Mouse (Mus musculus) heart, adult 9 months (tissue): ENCODE results near the gene Ptms.

Experiments used
- DNase-seq, 2 experiments: peaks; one replicate each; pipeline ENCODE4 v3.0.0; 2022; ENCODE audit warnings: low spot score in 2 of 2

Gene Ptms

GRCm38 (mm10) chr6:124919695-124920317 lies at the start of gene Ptms:
Gene Ptms (minus strand): TSS chr6:124920103.
- peak; percentile 96 to 97 for DNase-seq

DNA sequence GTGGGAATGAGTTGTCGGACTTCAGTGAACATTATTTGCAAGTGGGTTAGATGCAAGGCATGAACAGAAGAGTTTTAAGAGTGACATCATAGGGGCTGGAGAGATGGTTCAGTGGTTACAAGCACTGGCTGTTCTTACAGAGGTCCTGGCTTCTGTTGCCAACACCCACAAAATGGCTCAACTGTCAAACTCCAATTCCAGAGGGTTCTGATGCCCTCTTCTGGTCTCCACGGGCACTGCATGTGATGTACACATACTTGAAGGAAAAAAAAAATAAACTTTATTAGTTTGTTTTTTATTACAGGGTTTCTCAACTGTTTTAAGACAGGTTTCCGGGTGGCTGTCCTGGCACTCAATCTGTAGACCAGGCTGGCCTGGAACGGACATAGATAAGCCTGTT lies 47.9 kb upstream of the Ptms start:
- peak in 1 of 2 experiments; percentile 15 for DNase-seq

- no peak for DNase-seq
These were observed 46.7 kb upstream of the Ptms start for GRCm38 (mm10) chr6:124966466-124967118.

- no peak for DNase-seq
These were observed 45.8 kb upstream of the Ptms start for GRCm38 (mm10) chr6:124965747-124966146.

- peak; percentile 93 to 95 for DNase-seq
These were observed 45.3 kb upstream of the Ptms start, which contains the start of gene Cops7a for GRCm38 (mm10) chr6:124965088-124965719. Gene Cops7a (minus strand): TSS chr6:124965538.

- DNase-seq = no peak
These were observed 44.7 kb upstream of the Ptms start for GRCm38 (mm10) chr6:124964638-124965037.

GRCm38 (mm10) chr6:124961021-124961420 lies 41.1 kb upstream of the Ptms start:
- DNase-seq = no peak

DNA sequence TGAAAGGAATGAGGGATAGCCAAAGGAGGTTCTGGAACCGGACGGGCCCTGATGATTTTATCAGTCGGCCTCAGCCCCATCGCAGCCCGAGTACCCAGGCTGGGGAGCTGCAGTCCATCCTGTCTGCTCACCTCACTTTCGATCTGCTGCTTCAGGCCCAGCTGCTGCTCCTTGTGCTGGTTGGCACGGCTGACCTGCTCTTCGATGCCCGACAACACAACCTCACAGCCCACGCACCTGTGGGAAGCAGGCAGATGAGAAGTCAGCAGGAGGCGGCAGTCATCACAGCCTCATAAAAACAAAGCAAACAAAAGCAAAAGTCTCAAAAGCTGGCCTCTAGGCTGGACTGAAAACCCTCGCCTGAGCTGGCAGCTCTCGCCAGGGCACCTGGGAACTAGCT lies 40.1 kb upstream of the Ptms start:
- no peak for DNase-seq

- DNase-seq = no peak
These were observed 38.2 kb upstream of the Ptms start for GRCm38 (mm10) chr6:124958127-124958526.

- no peak for DNase-seq
These were observed 35.3 kb upstream of the Ptms start for GRCm38 (mm10) chr6:124955212-124955611.

DNA sequence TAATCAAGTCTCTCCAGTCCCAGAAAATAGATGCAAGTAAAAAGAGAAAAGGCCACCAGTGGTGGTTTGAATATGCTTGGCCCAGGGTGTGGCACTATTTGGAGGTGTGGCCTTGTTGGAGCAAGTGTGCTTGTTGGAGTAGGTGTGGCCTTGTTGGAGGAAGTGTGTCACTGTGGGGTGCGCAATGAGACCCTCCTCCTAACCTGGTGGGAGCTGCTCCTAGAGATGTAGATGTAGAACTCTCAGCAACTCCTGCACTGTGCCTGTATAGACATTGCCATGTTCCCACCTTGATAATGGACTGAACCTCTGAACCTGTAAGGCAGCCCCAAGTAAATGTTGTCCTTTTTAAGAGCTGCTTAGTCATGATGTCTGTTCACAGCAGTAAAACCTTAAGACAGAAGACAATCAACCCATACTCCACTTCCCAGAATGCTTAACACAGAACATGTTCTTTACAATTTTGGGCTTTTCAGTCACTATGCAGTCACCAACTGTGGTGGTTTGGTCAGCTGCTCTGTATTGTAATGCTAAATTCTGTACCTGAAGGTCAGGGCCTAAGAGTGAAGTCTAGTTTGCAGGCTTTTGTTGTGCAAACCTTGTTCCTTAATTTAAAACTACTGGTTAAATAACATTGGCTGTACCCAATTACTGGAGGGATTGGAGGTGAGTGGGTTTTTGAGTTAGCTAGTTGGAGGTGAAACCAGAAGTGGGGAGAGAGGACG lies 34.2 kb upstream of the Ptms start:
- DNase-seq = no peak

DNA sequence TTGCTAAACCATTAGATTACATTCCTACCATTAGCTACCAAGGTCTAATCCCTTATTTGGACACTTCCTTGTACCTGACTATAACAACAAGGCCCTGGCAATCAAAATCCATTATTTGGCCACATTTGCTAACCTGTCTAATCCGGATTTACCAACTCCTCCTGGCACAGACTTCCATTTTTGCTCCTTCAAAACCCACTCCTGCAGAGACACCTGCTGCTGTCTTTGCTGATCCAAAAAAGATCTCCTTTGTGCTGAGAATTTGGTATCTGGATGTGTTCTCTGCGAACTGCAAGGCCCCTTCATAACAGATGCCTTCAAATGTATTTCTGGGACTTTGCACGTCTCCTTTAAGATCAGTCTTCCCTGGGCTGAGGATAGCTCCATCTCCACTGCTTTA lies 23.6 kb upstream of the Ptms start:
- no peak for DNase-seq

DNA sequence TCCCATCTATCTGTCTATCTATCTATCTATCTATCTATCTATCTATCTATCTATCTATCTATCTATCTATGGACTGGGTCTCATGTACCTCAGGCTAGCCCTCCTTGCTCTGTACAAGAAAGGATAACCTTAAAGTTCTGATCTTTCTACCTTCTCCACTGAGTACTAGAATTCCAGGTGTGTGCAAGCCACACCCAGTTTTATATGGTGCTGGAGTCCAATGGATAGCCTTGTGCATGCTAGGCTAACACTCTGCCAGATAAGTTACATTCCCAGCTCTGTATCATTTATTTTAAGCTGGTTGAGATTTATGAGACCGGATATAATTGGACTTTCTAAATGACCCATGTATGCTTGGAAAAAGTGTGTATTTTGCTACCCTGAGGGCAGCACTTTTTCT lies 21.8 kb upstream of the Ptms start:
- no peak for DNase-seq

DNA sequence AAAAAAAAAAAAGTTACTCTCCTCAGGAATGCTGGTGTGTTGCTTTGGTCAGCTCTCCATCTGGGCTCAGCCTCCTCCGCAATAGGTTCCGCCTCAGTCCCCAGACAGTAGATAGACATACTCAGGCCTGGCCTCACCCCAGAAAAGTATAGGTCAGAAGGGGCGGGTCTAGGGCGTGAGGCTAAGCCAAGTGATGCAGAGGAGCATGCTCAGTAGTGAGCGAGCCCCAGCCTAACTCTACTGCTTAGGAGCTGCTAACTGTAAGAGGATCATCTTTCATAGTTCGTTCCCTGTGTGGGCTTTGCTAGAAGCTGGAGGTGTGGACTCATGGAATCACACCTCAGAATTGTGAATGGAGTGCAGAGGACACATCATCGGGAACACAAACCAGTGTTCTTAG lies 18.7 kb upstream of the Ptms start:
- DNase-seq = no peak

- no peak for DNase-seq
These were observed 17.6 kb upstream of the Ptms start for GRCm38 (mm10) chr6:124937493-124937892.

DNA sequence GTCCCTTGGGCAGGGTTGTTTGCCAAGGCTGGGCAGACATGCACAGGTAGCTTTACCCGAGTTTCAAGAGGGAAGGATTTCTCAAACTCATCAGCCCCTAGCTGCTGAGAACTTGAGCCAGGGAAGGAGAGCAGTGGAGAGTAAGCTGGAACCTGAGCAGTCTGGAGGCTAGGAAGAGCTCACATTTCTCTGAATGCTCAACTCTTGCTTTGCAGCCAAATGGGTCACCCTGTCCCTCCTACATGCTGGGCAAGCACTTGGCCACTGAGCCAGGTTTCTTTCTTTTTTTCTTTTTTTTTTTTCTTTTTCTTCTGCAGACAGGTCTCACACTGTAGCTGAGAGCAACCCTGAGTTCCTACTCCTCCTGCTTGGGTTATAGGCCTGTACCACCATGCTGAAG lies 16.8 kb upstream of the Ptms start:
- no peak for DNase-seq

- DNase-seq = no peak
These were observed 14.8 kb upstream of the Ptms start for GRCm38 (mm10) chr6:124934670-124935069.

GRCm38 (mm10) chr6:124933127-124933526 lies 13.2 kb upstream of the Ptms start:
- no peak for DNase-seq

- no peak for DNase-seq
These were observed 12.4 kb upstream of the Ptms start for GRCm38 (mm10) chr6:124932314-124932695.

DNA sequence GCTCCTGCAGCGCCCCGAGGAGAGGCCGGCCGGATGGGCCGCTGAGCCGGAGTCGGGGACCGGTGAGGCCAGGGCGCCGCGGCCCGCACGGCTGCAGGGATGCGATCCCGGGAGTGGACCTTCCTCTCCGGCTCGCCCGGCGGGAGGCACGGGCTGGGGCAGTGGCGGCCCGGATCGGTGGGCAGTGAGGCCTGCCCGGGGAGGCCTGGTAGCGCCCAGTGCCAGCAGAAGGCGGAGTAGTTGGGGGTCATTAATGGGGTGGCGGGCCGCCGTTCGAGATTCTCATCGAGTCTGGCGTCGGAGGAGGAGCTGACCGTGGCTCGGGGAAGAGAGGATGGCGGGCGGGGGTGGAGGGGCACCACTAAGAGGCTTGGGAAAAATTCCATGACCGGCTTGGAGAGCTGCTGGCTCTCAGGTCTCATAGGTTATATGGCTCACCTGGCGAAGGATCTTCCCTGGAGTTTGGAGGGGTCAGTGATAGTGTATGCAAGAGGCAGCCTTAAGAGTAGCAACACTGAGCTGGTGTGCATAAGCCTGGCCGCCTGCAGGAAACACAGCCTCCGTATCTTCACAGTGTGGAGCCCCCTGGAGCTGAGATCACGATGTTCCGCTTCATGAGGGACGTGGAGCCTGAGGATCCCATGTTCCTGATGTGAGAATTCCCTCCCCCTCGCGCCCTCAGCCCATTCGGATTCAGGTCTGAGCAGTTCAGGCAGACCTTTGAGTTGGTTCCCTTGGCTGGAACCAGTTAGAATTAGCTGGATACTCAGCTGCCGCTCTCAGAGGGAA lies 11.8 kb upstream of the Ptms start:
- DNase-seq = peak in 1 of 2 experiments; percentile 44

- DNase-seq = peak; percentile 98 to 99
These were observed 11.0 kb upstream of the Ptms start, which contains the start of gene Mlf2 for GRCm38 (mm10) chr6:124930754-124931524. Gene Mlf2 (plus strand): TSS chr6:124931386.
